Mouse (Mus musculus) urinary bladder, adult 18-20 months (tissue): ENCODE results near the gene Bcl2l12.

Experiments
- DNase-seq, 2 experiments: peaks; one replicate each; pipeline ENCODE4 v3.0.0; 2022; ENCODE audit warnings: low spot score in 2 of 2, mixed read lengths in 2 of 2

The Bcl2l12 gene

GRCm38 (mm10) chr7:44959281-44959680 lies 39.2 kb downstream of the Bcl2l12 start:
- no peak for DNase-seq

DNA sequence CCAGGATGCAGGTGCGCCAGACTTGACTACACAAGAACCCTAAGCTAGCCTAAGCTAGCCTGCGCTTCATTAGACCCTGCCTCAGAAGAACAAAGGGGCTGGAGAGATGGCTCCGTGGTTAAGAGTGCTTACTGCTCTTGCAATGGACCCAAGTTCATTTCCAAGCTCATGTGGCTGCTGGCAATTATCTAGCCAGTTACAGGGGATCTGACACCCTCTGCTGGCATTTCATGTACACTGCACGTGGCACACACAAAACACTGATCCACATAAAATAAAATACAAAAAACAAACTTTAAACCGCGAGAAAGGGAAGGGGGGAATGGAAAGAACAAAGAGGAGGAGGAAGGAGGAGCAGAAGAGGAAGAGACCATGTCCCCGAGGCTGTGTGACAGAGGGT lies 40.3 kb downstream of the Bcl2l12 start:
- no peak for DNase-seq

DNA sequence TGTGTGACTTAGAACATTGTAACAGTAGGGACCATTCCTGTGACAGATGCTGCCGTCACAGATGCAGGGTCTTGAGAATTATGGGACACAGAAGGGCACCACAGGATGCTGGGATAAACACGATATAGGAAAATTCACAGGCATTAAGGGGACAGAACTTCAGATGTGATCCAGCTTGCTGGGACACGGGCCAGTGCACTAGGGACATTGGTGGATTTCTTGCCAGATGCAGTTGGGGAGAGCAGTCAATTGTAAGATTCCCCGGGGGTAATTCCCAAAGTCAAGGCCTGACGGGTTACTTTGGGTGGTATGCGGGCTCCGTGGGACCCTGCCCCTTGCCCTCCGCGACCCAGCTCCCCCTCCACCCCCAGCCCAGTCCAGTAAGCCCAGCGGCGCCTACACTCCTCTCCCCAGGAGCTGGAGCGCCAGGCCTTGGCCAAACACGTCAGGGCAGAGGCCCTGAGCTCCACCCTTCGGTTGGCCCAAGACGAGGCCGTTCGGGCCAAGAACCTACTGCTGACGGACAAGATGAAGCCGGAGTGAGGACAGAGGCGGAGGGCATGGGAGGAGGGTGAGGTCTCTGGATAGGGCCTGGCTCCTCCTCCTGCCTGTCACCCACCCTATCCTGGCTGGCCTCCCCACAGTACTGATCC lies 41.2 kb downstream of the Bcl2l12 start:
- peak in 1 of 2 experiments; percentile 74 for DNase-seq

- no peak for DNase-seq
Measured at GRCm38 (mm10) chr7:44956266-44956665, 42.2 kb downstream of the Bcl2l12 start.

GRCm38 (mm10) chr7:44955628-44956027 lies 42.9 kb downstream of the Bcl2l12 start:
- DNase-seq, result no peak

GRCm38 (mm10) chr7:44954091-44954885 lies 44.2 kb downstream of the Bcl2l12 start:
- no peak for DNase-seq

DNA sequence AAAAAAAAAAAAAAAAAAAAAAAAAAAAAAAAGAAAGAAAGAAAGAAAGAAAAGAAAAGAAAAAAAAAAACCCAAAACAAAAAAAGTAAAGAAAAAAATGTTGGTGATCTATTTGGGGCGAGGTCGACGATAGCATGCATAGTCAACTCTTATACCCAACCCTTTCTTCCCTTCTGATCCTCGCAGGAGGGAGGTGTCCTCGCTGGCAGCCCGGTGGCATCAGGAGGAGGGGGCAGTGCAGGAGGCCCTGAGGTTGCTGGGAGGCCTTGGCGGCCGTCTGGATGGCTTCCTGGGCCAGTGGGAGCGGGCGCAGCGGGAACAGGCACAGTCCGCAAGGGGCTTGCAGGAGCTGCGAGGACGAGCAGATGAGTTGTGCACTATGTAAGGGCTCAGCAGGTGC lies 45.0 kb downstream of the Bcl2l12 start:
- DNase-seq, result no peak

DNA sequence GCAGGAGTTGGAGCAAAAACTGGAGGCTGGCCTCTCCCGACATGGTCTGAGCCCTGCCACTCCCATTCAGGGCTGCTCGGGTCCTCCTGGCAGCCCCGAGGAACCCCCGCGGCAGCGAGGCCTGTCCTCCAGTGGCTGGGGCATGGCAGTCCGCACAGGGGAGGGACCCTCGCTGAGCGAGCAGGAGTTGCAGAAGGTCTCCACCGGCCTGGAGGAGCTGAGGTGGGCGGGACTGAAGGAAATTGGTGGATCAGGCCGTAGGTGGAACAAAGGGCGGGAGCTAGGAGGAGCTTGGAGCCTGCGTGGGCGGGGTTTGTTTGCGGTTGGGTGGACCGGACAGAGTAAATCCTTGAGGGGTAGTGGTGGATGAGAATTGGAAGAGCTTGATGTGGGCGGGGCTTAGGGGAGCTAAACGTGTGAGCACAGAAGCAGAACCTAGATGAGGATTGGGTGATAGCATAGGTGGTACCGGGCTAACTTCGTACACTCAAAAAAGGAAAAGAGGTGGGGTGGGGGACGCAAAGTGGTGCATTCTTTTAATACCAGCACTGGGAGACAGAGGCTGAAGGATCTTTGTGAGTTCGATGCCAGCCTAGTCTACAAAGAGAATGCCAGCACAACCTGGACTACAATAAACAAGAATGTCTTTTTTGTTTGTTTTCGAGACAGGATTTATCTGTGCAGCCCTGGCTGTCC lies 45.8 kb downstream of the Bcl2l12 start:
- DNase-seq, result peak; percentile 92

GRCm38 (mm10) chr7:44951960-44952359 lies 46.6 kb downstream of the Bcl2l12 start:
- peak; percentile 76 to 83 for DNase-seq

DNA sequence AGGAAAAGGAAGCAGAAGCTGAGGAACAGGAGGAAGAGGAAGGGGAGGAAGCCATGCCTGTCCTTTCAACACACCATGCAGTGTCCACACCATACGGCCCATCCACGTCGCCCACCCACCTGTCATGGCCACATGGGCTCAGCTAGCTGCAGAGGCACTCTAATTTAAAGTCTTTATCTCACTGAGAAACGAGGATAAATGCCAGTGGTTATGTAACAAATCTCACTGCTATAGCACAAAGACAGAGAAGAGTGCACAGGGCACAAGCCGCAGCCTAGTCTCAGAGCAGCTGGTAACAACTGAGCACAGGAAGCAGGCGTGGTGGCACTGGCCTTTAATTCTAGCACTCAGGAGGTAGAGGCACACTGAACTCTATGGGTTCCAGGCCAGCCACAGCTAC lies 48.6 kb downstream of the Bcl2l12 start:
- no peak for DNase-seq

GRCm38 (mm10) chr7:44942904-44943303 lies 55.6 kb downstream of the Bcl2l12 start, which contains the start of gene Tsks:
TSS of gene Tsks (plus strand) at chr7:44943204.
- DNase-seq, result no peak
